Mouse (Mus musculus) bone marrow, adult 2 months (tissue): ENCODE data around the gene Dgki.

Experiments
- CTCF ChIP-seq: fragments of 200-500 bp; IDR thresholded peaks from 2 replicates; pipeline ENCODE4 v1.5.1; 2011; ENCODE audit warnings: low read length, control low read depth; ENCODE audit not compliant: control insufficient read depth, insufficient read depth
- POLR2A ChIP-seq: fragments of 200-500 bp; IDR thresholded peaks from 2 replicates; pipeline ENCODE4 v1.6.1; 2011; ENCODE audit warnings: low read depth, mild to moderate bottlenecking, control low read depth, low read length, borderline replicate concordance; ENCODE audit not compliant: control insufficient read depth

- TF ChIP-seq POLR2A (no peak), CTCF (no peak)
These were observed 57.8 kb downstream of the Dgki start for GRCm38 (mm10) chr6:37242100-37242768.
